Mouse (Mus musculus) neural tube, embryonic 15.5 days (tissue): ENCODE results near the gene Cnrip1. TPM values are rescaled to one million over a fixed set of nuclear protein-coding genes. Genes with fewer than 3 reads are reported as not detected.

Experiments used
- ATAC-seq: fragments of 200-750 bp; cut with Nextera tagmentation; 2 replicates; pipeline ENCODE4 v1.8.0; 2017; ENCODE audit warnings: mild to moderate bottlenecking, moderate TSS enrichment, moderate library complexity; ENCODE audit not compliant: low FRiP score
- H3K27ac ChIP-seq: fragments of 300-500 bp; sonication (generic); replicated peaks from 2 replicates; pipeline ENCODE4 v1.5.1; 2015; ENCODE audit warnings: mild to moderate bottlenecking, inconsistent platforms
- H3K27me3 ChIP-seq: fragments of 300-500 bp; sonication (generic); replicated peaks from 2 replicates; pipeline ENCODE4 v1.6.1; 2015; ENCODE audit warnings: inconsistent platforms
- H3K36me3 ChIP-seq: fragments of 300-500 bp; sonication (generic); 2 replicates; pipeline ENCODE4 v1.6.1; 2015; ENCODE audit warnings: inconsistent platforms
- H3K4me1 ChIP-seq: fragments of 300-500 bp; sonication (generic); 2 replicates; pipeline ENCODE4 v1.6.1; 2015; ENCODE audit warnings: inconsistent platforms
- H3K4me2 ChIP-seq: fragments of 300-500 bp; sonication (generic); 2 replicates; pipeline ENCODE4 v1.6.1; 2015; ENCODE audit warnings: inconsistent platforms, mild to moderate bottlenecking, moderate library complexity
- H3K4me3 ChIP-seq: fragments of 300-500 bp; sonication (generic); replicated peaks from 2 replicates; pipeline ENCODE4 v1.5.1; 2015; ENCODE audit warnings: mild to moderate bottlenecking, inconsistent platforms
- H3K9ac ChIP-seq: fragments of 300-500 bp; sonication (generic); replicated peaks from 2 replicates; pipeline ENCODE4 v1.6.1; 2015; ENCODE audit warnings: mild to moderate bottlenecking, inconsistent platforms
- H3K9me3 ChIP-seq: fragments of 300-500 bp; sonication (generic); replicated peaks from 2 replicates; pipeline ENCODE4 v1.6.1; 2016; ENCODE audit warnings: inconsistent platforms
- WGBS: fragments of 180-500 bp; shearing (Covaris S2); methylation state at CpG from one replicate; pipeline ENCODE4 v1.1.7; 2015; ENCODE audit warnings: mixed read lengths; 5-methylcytosine and 5-hydroxymethylcytosine counted together
- polyA plus RNA-seq: library from polyadenylated mRNA; unstranded; fragments of >200 nt; fragmentation: Nextera tagmentation; extraction: Ambion mirVana; gene quantifications from 2 replicates; pipeline ENCODE4 v1.2.1, GENCODE M21; 2015

The Cnrip1 gene
- polyA plus RNA-seq, 1 experiment from 2014 or later: 156 TPM

DNA sequence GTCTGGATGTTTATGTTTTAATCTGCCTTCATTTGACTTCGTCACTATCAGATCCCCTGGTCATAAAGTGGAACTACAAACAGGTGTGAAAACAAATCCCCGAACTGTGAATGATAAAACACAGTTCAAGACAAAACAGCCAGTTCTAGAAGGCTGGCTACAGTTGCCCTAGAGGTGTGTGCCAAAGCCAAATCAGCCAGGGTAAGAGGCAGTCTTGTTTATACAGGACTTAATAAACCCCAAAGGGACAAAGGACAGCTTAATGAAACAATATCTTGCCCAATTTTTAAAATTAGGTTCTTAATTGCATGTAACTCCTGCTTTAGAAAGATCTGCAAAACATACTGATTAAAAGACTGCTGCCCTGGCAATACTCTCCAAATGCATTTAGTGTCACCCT is 75.0 kb downstream of the Cnrip1 start:
- Histone ChIP-seq H3K4me3 (no peak overlapping the region), H3K9ac (no peak overlapping the region), H3K27ac (no peak overlapping the region), H3K4me2 (no peak overlapping the region), H3K36me3 (no peaks in the 10 kb centered on the region), H3K27me3 (no peaks in the 10 kb centered on the region), H3K4me1 (no peaks in the 10 kb centered on the region), H3K9me3 (no peaks in the 10 kb centered on the region)
- 64% methylated on average over 2 of the region's 2 CpGs for WGBS
- no peak for ATAC-seq

Other genes starting within 250 kb of the Cnrip1 start
- 0.68 and 0.72 TPM in 2 replicates for gene Fbxo48, start 100.2 kb upstream of the Cnrip1 start, polyA plus RNA-seq
- 4.4 and 4.9 TPM in 2 replicates for gene Plek, start 795 bp downstream of the Cnrip1 start, polyA plus RNA-seq
- 244 and 269 TPM in 2 replicates for gene Ppp3r1, start 107.7 kb downstream of the Cnrip1 start, polyA plus RNA-seq
- 18.0 and 20.3 TPM in 2 replicates for gene Wdr92, start 130.5 kb downstream of the Cnrip1 start, polyA plus RNA-seq
- gene Pno1, start 160.0 kb downstream of the Cnrip1 start, polyA plus RNA-seq: 54.8 and 56.1 TPM in 2 replicates
- 133 and 160 TPM in 2 replicates for gene C1d, start 206.0 kb downstream of the Cnrip1 start, polyA plus RNA-seq